Mouse (Mus musculus) inflammation-experienced regulatory T-cells, adult 6 months (primary cell): ENCODE measurements around the gene Vcan. TPM values are rescaled to one million over a fixed set of nuclear protein-coding genes. Genes with fewer than 3 reads are reported as not detected.

Experiments used
- ATAC-seq: one replicate; pipeline ENCODE4 v1.8.0; 2017
- polyA plus RNA-seq, 3 experiments: library from polyadenylated mRNA; unstranded; fragments of 100-300 nt; shearing (Covaris generic); gene quantifications; one replicate each; pipeline ENCODE4 v1.2.1; 2017

Vcan gene
- polyA plus RNA-seq, 3 experiments from 2014 or later: 0.04 to 0.47 (median 0.29) TPM

DNA sequence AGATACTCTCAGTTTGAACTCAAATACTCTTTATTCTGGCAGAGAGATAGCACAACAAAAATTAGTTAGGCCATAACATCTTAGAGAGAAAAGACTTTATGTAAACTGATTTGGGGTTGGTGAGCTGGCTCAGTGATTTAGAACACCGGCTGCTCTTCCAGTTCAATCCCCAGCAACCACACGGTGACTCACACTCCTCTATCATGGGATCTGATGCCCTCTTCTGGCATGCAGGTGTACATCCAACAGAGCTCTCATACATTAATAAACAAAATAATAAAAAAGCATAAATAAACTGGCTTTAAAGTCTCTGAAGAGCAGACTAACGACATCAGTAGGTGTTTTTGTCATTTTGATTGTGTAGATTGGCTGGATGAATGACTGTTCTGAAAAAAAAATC lies 21.8 kb downstream of the Vcan start:
- ATAC-seq: no peak

GRCm38 (mm10) chr13:89709497-89710201 lies 32.7 kb downstream of the Vcan start:
- ATAC-seq: no peak

- ATAC-seq: no peak
Observed at GRCm38 (mm10) chr13:89708151-89708927, 34.0 kb downstream of the Vcan start.

DNA sequence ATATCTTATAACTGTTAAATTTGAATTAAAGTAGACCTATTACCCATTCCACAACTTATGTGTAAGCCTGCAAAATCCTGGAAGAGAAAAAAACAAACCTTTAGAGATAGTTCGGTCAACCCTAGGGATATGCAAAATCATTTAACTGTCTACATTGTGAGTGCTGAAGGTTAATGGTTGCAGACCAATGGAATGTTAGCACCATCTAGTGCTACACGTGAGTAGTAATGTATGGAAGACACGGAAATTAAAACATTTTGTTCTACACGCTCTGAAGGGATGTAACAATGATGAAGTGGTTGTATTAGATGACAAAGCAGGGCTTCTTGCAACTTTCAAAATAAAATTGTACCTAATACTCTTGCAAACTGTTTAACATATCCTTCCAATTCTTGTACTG lies 39.9 kb downstream of the Vcan start:
- ATAC-seq: no peak

- no peak for ATAC-seq
Observed at GRCm38 (mm10) chr13:89699998-89700555, 42.2 kb downstream of the Vcan start.

DNA sequence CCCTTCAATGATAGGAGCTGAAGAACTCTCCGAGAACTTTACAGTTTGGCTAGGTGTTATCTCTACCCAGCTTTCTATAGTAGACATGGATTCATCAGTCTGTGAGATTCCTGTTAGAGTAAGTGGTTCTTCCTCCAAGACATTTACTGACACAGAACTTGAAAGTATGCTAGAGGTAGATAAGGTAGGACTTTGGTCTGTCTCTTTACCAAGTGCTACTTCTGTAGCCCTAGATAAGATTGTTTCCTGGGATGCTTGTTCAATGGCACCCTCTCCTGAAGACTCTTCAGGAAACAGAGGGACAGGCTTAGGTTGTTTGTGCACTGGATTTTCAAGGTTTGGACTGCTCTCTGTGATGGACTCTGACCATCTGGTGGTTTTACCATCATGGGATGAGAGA lies 49.7 kb downstream of the Vcan start:
- ATAC-seq: no peak

GRCm38 (mm10) chr13:89683490-89683889 lies 58.8 kb downstream of the Vcan start:
- no peak for ATAC-seq

GRCm38 (mm10) chr13:89682254-89682653 lies 60.1 kb downstream of the Vcan start:
- ATAC-seq: no peak

- no peak for ATAC-seq
Observed at GRCm38 (mm10) chr13:89679756-89680155, 62.6 kb downstream of the Vcan start.

GRCm38 (mm10) chr13:89670505-89670904 lies 71.8 kb downstream of the Vcan start:
- ATAC-seq: peak; percentile 69

DNA sequence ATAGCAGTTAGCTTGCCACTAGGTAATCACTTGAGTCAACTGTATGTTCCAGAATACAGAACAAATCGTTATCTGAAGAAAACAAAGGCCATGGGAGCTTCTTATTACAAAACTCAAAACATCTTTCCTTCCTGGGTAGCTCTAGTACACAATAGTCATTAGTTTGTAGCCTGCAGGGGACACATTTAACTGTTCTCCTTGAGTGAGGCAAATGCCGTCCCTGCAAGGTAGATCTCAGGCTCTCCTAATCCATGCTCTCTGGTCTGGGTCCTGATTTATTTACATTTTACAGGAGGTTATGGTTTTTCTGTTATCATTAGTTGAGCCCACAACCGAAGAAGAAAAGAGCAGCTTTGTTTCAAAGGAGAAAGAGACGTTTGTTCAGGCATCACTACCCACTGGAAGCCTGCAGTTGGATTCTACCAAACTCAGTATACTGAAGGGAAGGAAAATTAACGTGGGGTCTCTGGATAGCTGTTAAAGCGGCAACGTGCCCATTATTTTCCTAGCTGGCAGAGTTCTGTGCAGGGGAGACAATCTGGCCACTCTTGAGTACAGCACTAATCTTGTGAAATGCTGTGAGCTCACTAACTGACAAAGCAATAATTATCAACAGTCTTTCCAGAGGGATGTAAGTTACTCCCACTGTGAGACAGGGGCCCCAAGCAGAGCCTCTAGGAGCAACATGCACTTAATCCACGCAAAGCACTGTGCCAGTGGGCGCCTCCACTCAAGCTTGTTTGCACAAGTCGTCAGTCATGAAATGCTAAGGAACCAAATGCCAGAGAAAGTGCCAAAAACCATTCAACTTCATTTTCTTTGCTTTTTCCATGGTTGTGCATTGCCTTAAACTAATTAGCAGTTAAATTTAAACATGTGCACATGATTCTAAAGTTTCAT lies 73.1 kb downstream of the Vcan start:
- ATAC-seq: no peak

- peak; percentile 67 for ATAC-seq
Observed at GRCm38 (mm10) chr13:89668069-89668468, 74.2 kb downstream of the Vcan start.

DNA sequence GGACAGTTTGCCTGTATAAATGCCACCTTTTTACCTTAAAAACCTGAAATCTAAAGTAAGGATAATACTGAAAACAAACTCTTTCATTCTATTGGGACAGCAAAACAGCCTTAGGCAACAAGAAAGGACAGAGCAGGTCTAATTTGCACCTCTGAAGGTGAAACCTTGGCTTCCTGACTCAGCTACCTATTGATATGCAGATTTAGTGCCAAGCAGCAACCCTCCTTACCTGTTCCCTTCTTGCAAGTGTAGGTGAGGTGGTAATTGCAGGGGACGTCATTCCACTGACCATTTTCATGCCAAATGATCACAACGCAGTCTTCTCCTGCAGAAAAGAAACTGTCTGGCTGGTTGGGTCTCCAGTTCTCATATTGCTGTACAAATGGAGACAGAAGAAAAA lies 80.6 kb downstream of the Vcan start:
- ATAC-seq: no peak

DNA sequence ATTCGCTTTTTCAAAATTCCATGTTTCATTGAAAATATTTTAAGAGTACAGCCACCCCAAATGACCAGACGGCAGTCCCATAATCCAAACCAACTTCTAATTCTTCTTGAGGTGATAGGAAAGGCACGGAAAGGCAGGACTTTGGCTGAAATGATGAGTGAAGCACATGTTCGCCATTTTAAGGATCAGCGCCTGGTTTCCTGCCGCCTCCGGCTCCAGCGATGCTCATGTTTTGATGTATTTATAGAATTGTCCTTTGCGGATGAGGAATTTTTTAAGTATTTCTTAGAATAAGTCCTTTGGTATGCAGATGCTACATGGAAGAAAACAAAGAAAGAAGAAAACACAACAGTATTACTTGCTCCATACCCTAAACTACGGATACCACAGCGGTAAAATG lies 85.3 kb downstream of the Vcan start:
- ATAC-seq: no peak

- no peak for ATAC-seq
Observed at GRCm38 (mm10) chr13:89653279-89653678, 89.0 kb downstream of the Vcan start.

GRCm38 (mm10) chr13:89652773-89653172 lies 89.5 kb downstream of the Vcan start:
- no peak for ATAC-seq

- no peak for ATAC-seq
Observed at GRCm38 (mm10) chr13:89645589-89645988, 96.7 kb downstream of the Vcan start.

- ATAC-seq: no peak
Observed at GRCm38 (mm10) chr13:89637012-89637411, 105.3 kb downstream of the Vcan start.

DNA sequence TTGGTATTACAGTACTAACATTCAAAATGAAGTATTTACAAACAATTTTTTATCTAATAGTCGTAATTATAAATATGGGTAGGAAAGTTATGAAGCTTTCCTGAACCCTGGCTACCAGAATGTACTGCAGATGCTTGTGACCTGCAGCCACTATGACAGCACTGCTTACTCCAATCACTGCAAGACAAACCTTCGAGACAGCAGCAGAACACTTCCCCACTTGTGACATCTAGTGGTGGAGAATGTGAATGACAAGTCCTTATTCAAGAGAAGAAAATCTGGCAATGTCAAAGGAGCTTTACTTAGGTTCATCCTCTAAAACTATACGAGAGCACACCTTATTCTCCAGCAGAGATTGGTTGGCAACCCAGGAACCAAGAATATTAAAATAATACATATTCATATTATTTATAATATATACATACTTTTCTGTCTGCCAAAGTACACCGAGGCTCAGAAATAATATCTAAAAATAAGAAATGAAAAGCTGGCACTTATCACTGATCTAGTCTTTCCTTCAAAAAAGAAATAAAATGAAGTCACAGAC lies 108.1 kb downstream of the Vcan start:
- peak; percentile 74 for ATAC-seq

DNA sequence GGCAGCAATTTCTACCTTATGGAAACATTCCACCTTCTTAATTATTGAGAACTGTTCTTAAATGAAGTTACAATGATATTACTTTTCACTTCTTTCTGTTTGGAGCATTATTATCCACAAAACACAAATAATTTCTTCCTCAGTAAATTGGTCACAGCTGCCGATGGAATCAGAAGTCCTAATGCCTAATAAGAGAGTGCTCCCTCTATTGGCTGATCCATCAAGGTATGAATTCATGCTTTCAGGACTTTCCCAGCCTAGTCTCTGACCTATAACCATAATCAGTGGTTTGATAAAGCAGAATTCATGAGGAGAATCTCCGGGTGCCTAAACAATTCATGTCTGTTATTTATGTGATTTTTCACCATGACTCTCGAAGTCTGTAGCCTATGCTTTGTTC lies 123.2 kb downstream of the Vcan start:
- no peak for ATAC-seq

- no peak for ATAC-seq
Observed at GRCm38 (mm10) chr13:89607399-89607798, 134.9 kb downstream of the Vcan start.
